Mouse (Mus musculus): ENCODE results near the gene Chrm1.

GRCm38 (mm10) chr19:8682996-8683395 lies 19.4 kb downstream of the Chrm1 start:
- TF ChIP-seq POLR2A (IDR thresholded peaks at IDR 0.05; ENCODE audit: low read depth, low read length) (no peak), CTCF (IDR thresholded peaks at IDR 0.05; ENCODE audit: extremely low read depth, insufficient read length, insufficient replicate concordance, low read depth, low read length) (no peak)
